14 mouse cellular contexts compared by ENCODE assay signal in the genomic region with DNA sequence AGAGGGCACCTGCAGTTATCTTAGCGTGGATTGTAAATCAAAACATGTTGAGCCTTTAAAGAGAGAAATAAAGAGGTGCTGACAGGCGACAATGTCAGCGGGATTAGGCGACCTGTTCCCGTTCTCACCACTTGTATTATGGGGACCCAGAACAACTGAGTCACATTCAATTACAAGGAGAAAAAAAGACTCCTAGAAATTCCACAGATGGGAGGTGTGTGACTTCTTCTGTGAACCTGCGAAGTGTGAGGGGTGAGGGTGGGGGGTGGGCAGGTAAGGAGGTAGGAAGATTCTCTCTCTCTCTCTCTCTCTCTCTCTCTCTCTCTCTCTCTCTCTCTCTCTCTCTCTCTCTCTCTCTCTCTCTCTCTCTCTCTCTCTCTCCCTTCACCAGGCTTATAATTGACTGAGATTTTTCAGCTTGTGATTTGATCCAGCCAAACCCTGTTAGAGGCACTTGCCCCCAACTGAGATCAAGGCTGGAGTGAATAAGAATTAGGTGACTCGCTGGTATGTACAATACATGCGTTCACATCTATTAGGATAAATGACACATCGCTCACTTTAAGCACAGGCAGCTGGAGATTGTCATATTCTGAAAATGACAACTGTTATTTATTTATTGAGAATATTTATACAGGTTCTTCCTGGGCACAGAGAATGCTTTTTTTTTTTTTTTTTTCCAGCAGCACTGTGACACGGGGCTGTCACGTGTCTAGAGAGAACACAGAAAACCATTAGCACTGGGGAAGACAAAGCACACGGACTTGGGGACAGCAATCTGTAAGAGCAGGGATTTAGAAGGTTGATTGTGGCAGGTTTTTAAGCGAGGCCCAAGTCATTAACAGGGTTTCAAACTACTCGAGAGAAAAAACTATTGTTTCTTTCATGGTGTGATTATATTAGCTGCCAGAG.
A peak's percentile ranks its signal among the peaks of the same experiment; 100 is the strongest.
DNase-seq lines count a peak whose midpoint lies in the region; ATAC-seq lines count a peak whose summit lies in the region.
"Had no signal": no experiment of that assay in that cellular context is flagged by ENCODE, and none has a peak within 500 bp of the region (broad histone marks: within the 10 kb centered on the region; RNA-seq: fewer than 3 reads in every experiment).

No protein-coding gene starts in this region.

- peak overlapping the region; percentile 4; the same call in 1 of the 2 replicates for H3K4me3 ChIP-seq in forebrain, embryonic 13.5 days
- H3K4me3 ChIP-seq in intestine, embryonic 16.5 days (ENCODE audit: low read length) = no peak overlapping the region
- no peak overlapping the region for H3K4me3 ChIP-seq in neural tube, embryonic 14.5 days (ENCODE audit: low read depth, low read length)
- H3K4me3 ChIP-seq: gastrocnemius, adult 2 months; layer of hippocampus, adult 2 months; limb, embryonic 13.5 days had no signal

- ATAC-seq in forebrain, embryonic 13.5 days = peak; percentile 80
- peak; percentile 46; the same call in 1 of the 2 replicates for ATAC-seq in intestine, embryonic 16.5 days
- ATAC-seq in neural tube, embryonic 14.5 days (ENCODE audit: low read depth) = peak; percentile 83; the same call in 1 of the 2 replicates
- ATAC-seq: CD4-positive, CD25-positive, alpha-beta regulatory T cell, adult 4 months; lung, postnatal 0 days had no signal

- WGBS in forebrain, embryonic 13.5 days = 2% methylated on average over 14 of the region's 14 CpGs
- WGBS in intestine, embryonic 16.5 days = 26% methylated on average over 14 of the region's 14 CpGs
- WGBS in neural tube, embryonic 14.5 days = 10% methylated on average over 14 of the region's 14 CpGs

- no peaks in the 10 kb centered on the region for H3K36me3 ChIP-seq in forebrain, embryonic 13.5 days (ENCODE audit: poor library complexity, severe bottlenecking)
- no peaks in the 10 kb centered on the region for H3K36me3 ChIP-seq in intestine, embryonic 16.5 days (ENCODE audit: control insufficient read depth, insufficient read depth, low read length)
- no peaks in the 10 kb centered on the region for H3K36me3 ChIP-seq in neural tube, embryonic 14.5 days (ENCODE audit: control insufficient read depth, insufficient read depth, low read length)
- H3K36me3 ChIP-seq: limb, embryonic 13.5 days had no signal

- H3K27me3 ChIP-seq in forebrain, embryonic 13.5 days = no peaks in the 10 kb centered on the region
- H3K27me3 ChIP-seq in intestine, embryonic 16.5 days (replicated peaks; ENCODE audit: control insufficient read depth, insufficient read depth, low read length) = no peaks in the 10 kb centered on the region
- H3K27me3 ChIP-seq in neural tube, embryonic 14.5 days (ENCODE audit: control insufficient read depth, insufficient read depth, low read length) = no peaks in the 10 kb centered on the region
- H3K27me3 ChIP-seq: limb, embryonic 13.5 days had no signal

- H3K9me3 ChIP-seq in forebrain, embryonic 13.5 days (replicated peaks) = no peaks in the 10 kb centered on the region
- no peaks in the 10 kb centered on the region for H3K9me3 ChIP-seq in intestine, embryonic 16.5 days (ENCODE audit: control insufficient read depth, low read length)
- no peaks in the 10 kb centered on the region for H3K9me3 ChIP-seq in neural tube, embryonic 14.5 days (ENCODE audit: control insufficient read depth, low read length)
- H3K9me3 ChIP-seq: limb, embryonic 13.5 days had no signal

- peak overlapping the region; percentile 45 for H3K27ac ChIP-seq in forebrain, embryonic 13.5 days
- H3K27ac ChIP-seq in intestine, embryonic 16.5 days (ENCODE audit: low read length) = no peak overlapping the region
- no peak overlapping the region for H3K27ac ChIP-seq in neural tube, embryonic 14.5 days (ENCODE audit: low read depth, low read length)
- H3K27ac ChIP-seq: gastrocnemius, adult 2 months; layer of hippocampus, adult 2 months; limb, embryonic 13.5 days had no signal

- no peak overlapping the region; the same call in 1 of the 2 replicates for H3K9ac ChIP-seq in forebrain, embryonic 13.5 days
- no peak overlapping the region for H3K9ac ChIP-seq in intestine, embryonic 16.5 days (ENCODE audit: low read depth, low read length)
- no peak overlapping the region for H3K9ac ChIP-seq in neural tube, embryonic 14.5 days (replicated peaks; ENCODE audit: low read depth, low read length)
- H3K9ac ChIP-seq: limb, embryonic 13.5 days had no signal

- peak overlapping the region; percentile 40 for H3K4me2 ChIP-seq in forebrain, embryonic 13.5 days
- no peak overlapping the region for H3K4me2 ChIP-seq in intestine, embryonic 16.5 days (ENCODE audit: low read depth, low read length)
- peak overlapping the region; percentile 24 for H3K4me2 ChIP-seq in neural tube, embryonic 14.5 days (ENCODE audit: low read depth, low read length)
- H3K4me2 ChIP-seq: limb, embryonic 13.5 days had no signal

- DNase-seq in kidney, adult 9 months = peak; percentile 19
- DNase-seq in kidney, adult 11 months = no peak
- DNase-seq in gastrocnemius, postnatal 25 days = no peak
- no peak for DNase-seq in adrenal gland, postnatal 4 days (ENCODE audit: low spot score in 2 of 2)
- DNase-seq in cerebellum, adult 9-11 months = no peak
- DNase-seq: gastrocnemius, adult 2 months; thymus, adult 18-20 months had no signal

- peaks cover 41% of the 10 kb centered on the region for H3K4me1 ChIP-seq in forebrain, embryonic 13.5 days
- H3K4me1 ChIP-seq in intestine, embryonic 16.5 days (ENCODE audit: control insufficient read depth, insufficient read depth, low read length) = peaks cover 4% of the 10 kb centered on the region; the same call in 1 of the 2 replicates
- peaks cover 11% of the 10 kb centered on the region for H3K4me1 ChIP-seq in neural tube, embryonic 14.5 days (ENCODE audit: control insufficient read depth, insufficient read depth, low read length)
